Mouse (Mus musculus) hindbrain, embryonic 16.5 days (tissue): ENCODE measurements at regions not wholly inside any gene's neighbourhood (a gene's known extent, or its start where the extent isn't known, plus 50 kb on each side); places are given as distances from the start of the nearest gene placed in this dataset.
"Not testable (repeated sequence)": the region's sequence is repeated elsewhere in the genome, so short reads cannot be mapped to it uniquely, and the experiment has no call there.

Source experiments
- ATAC-seq: fragments of 200-750 bp; cut with Nextera tagmentation; 2 replicates; pipeline ENCODE4 v1.8.0; 2017; ENCODE audit warnings: moderate TSS enrichment, moderate library complexity
- H3K27ac ChIP-seq: fragments of 300-500 bp; sonication (generic); 2 replicates; pipeline ENCODE4 v1.5.1; 2014; ENCODE audit warnings: low read depth, mild to moderate bottlenecking, control low read depth, low read length, moderate library complexity
- H3K27me3 ChIP-seq: fragments of 300-500 bp; sonication (generic); replicated peaks from 2 replicates; pipeline ENCODE4 v1.6.1; 2014; ENCODE audit warnings: low read length; ENCODE audit not compliant: control insufficient read depth, insufficient read depth
- H3K36me3 ChIP-seq: fragments of 300-500 bp; sonication (generic); 2 replicates; pipeline ENCODE4 v1.6.1; 2014; ENCODE audit warnings: mild to moderate bottlenecking, low read length, moderate library complexity, mixed read lengths; ENCODE audit not compliant: control insufficient read depth, insufficient read depth
- H3K4me1 ChIP-seq: fragments of 300-500 bp; sonication (generic); 2 replicates; pipeline ENCODE4 v1.6.1; 2014; ENCODE audit warnings: low read depth, low read length; ENCODE audit not compliant: control insufficient read depth, insufficient read depth
- H3K4me2 ChIP-seq: fragments of 300-500 bp; sonication (generic); 2 replicates; pipeline ENCODE4 v1.6.1; 2014; ENCODE audit warnings: mild to moderate bottlenecking, low read length, control low read depth, moderate library complexity
- H3K4me3 ChIP-seq: fragments of 300-500 bp; sonication (generic); 2 replicates; pipeline ENCODE4 v1.5.1; 2014; ENCODE audit warnings: mild to moderate bottlenecking, low read length, control low read depth, moderate library complexity
- H3K9ac ChIP-seq: fragments of 300-500 bp; sonication (generic); 2 replicates; pipeline ENCODE4 v1.6.1; 2014; ENCODE audit warnings: low read depth, mild to moderate bottlenecking, control low read depth, low read length, moderate library complexity
- H3K9me3 ChIP-seq: fragments of 300-500 bp; sonication (generic); 2 replicates; pipeline ENCODE4 v1.6.1; 2014; ENCODE audit warnings: mild to moderate bottlenecking, low read length, moderate library complexity; ENCODE audit not compliant: control insufficient read depth
- WGBS: fragments of 180-500 bp; shearing (Covaris S2); extraction: QIAGEN DNeasy Blood & Tissue Kit; methylation state at CpG from one replicate; pipeline ENCODE4 v1.1.7; 2014; 5-methylcytosine and 5-hydroxymethylcytosine counted together

DNA sequence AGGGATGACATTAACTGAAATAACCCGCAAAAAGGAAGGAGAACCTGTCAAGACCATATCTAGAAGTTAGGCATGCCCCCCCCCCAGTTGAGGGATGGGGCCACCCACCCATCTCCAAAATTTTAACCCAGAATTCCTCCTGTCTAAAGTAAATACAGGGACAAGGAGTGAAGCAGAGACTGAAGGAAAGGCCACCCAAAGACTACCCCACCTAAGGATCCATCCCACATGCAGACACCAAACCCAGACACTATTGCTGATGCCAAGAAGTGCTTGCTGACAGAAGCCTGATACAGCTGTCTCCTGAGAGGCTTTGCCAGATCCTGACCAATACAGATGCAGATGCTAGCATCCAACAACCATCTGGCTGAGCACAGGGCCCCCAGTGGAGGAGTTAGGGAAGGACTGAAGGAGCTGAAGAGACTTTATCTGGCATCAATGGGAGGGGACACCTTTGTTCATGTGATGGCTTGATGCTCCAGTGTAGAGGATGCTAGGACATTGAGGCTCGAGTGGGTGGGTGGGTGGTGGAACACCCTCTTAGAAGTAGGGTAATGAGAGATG is 379.2 kb upstream of the Ercc4 start:
- not testable (repeated sequence) for H3K9ac ChIP-seq, H3K9me3 ChIP-seq, H3K36me3 ChIP-seq, H3K4me1 ChIP-seq, H3K27me3 ChIP-seq, H3K4me2 ChIP-seq, H3K27ac ChIP-seq, H3K4me3 ChIP-seq, ATAC-seq
- 90% methylated on average over 2 of the region's 2 CpGs for whole genome bisulfite sequencing

DNA sequence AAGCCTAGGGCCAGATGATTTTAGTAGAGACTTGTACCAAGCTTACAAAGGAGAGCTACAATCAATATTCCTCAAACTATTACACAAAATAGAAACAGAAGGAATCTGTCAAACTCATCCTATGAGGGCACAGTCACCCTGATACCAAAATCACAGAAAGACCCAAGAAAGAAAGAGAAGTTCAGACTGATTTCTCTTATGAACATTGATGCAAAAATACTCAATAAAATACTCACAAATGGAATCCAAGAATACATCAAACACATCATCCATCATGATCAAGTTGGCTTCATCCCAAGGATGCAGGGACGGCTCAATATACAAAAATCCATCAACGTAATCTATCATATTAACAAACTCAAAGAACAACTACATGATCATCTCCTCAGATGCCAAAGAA is 377.9 kb upstream of the Ercc4 start:
- H3K9ac ChIP-seq = no peak overlapping the region
- 86% methylated on average over 2 of the region's 2 CpGs for WGBS
- no peak overlapping the region for H3K4me2 ChIP-seq
- no peaks in the 10 kb centered on the region for H3K27me3 ChIP-seq
- ATAC-seq = no peak
- no peak overlapping the region for H3K4me3 ChIP-seq
- H3K4me1 ChIP-seq = no peaks in the 10 kb centered on the region
- H3K36me3 ChIP-seq = no peaks in the 10 kb centered on the region
- no peak overlapping the region for H3K27ac ChIP-seq
- peaks cover 2% of the 10 kb centered on the region; the same call in 1 of the 2 replicates for H3K9me3 ChIP-seq

DNA sequence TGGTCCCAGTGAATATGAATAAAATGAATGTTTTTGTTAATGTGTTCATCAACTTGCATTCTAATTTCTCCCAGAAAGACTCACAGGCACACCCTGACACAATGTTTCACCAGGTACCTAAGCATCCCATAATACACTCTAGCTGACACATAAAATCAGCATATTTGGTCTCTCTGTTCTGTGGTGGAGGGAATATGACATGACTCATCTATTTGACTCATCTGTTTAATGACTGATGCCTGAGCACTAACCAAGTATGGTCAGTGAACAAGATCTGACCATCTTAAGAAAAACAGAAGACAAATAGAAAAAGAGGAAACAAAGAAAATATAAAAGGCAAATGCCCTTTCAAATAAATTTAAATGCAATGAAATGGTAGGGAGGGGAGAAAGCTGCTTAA is 367.0 kb upstream of the Ercc4 start:
- Histone ChIP-seq H3K9ac (no peak overlapping the region), H3K27me3 (no peaks in the 10 kb centered on the region)
- ATAC-seq = no peak

DNA sequence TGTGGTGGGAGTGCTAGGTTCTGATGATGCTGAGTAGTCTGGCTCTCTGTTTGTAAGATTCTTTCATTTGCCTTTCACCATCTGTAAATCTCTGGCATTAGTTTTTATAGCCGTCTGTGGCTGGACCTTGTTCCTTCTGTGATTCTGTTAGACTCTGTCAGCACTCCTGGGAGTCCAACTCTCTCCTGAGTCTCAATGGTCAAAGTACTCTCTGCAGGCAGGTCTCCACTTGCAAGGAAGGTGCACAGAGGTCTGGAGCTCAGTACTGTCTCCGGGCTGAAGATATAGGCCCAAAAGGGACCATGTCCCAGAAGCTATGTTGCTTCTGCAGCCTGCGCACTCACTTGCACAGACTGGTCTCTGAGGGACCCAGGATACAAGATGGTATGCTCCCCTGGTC is 356.3 kb upstream of the Ercc4 start:
- Histone ChIP-seq H3K9ac (no peak overlapping the region), H3K4me1 (no peaks in the 10 kb centered on the region), H3K36me3 (no peaks in the 10 kb centered on the region), H3K4me3 (no peak overlapping the region), H3K4me2 (no peak overlapping the region), H3K9me3 (no peaks in the 10 kb centered on the region), H3K27me3 (no peaks in the 10 kb centered on the region), H3K27ac (no peak overlapping the region)
- 92% methylated on average over 3 of the region's 3 CpGs for WGBS
- ATAC-seq = no peak

More for the DNA sequence above, 367.0 kb upstream of the Ercc4 start:
- Histone ChIP-seq H3K9me3 (no peaks in the 10 kb centered on the region), H3K4me2 (no peak overlapping the region), H3K27ac (no peak overlapping the region), H3K4me3 (no peak overlapping the region), H3K36me3 (no peaks in the 10 kb centered on the region), H3K4me1 (no peaks in the 10 kb centered on the region)

DNA sequence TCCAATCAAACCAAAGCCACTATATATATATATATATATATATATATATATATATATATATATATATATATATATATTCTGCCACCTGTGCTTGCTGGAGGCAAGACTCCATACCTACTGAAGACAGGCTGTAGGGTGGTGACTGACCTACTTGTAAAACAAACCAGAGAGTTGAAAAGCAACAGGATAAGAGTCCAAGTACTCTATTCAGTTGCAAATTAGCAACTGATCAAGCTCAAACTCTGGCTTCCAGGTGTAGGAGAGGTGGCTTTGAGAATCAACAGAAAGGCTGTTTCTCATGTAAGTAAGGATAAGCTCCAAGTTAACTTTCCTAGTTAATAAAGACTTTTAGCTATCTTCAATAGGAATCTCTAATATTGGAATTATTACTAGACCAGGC is 355.1 kb upstream of the Ercc4 start:
- no peak overlapping the region for H3K27ac ChIP-seq
- ATAC-seq = no peak
- no peak overlapping the region for H3K9ac ChIP-seq

DNA sequence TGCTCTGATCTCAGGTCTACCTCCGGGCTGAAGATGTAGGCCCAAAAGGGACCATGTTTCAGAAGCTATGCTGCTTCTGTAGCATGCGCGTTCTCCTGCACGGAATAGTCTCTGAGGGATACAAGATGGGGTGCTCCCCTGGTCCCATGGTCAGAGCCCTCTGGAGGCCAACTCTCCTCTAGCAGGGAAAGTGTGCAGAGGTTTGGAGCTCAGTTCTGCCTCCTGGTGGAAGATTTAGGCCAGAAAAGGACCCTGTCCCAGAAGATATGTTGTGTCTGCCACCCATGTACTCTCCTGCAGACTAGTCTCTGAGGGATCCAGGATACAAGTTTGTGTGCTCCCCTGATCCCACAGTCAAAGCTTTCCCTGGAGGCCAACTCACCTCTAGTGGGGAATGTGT is 350.9 kb upstream of the Ercc4 start:
- no peak overlapping the region for H3K4me2 ChIP-seq
- no peaks in the 10 kb centered on the region for H3K27me3 ChIP-seq
- H3K4me3 ChIP-seq = no peak overlapping the region
- no peaks in the 10 kb centered on the region for H3K9me3 ChIP-seq
- no peak overlapping the region for H3K9ac ChIP-seq
- 83% methylated on average over 4 of the region's 4 CpGs for WGBS
- no peak overlapping the region for H3K27ac ChIP-seq
- H3K36me3 ChIP-seq = no peaks in the 10 kb centered on the region
- no peaks in the 10 kb centered on the region for H3K4me1 ChIP-seq
- ATAC-seq = no peak

More for the DNA sequence above, 355.1 kb upstream of the Ercc4 start:
- Histone ChIP-seq H3K36me3 (no peaks in the 10 kb centered on the region), H3K27me3 (no peaks in the 10 kb centered on the region), H3K9me3 (no peaks in the 10 kb centered on the region), H3K4me1 (no peaks in the 10 kb centered on the region), H3K4me3 (no peak overlapping the region), H3K4me2 (no peak overlapping the region)

DNA sequence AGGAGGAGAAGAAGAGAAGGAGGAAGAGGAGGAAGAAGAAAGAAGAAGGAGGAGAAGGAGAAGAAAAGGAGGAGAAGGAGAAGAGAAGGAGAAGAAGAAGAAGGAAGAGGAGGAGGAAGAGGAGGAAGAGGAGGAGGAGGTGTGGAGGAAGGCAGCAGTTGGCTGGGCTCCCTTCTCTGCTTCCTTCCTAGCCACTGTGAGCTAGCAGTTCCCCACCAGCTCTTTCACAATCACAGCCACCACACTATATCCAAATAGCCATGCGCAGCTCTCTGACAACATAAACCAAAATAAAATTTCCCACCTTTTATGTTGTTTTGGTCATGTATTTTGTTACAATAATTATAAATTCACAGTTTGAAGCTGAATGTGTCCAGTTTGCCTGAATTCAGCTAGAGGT is 345.3 kb upstream of the Ercc4 start:
- Histone ChIP-seq H3K9ac (no peak overlapping the region), H3K4me1 (no peaks in the 10 kb centered on the region), H3K27me3 (no peaks in the 10 kb centered on the region), H3K9me3 (no peaks in the 10 kb centered on the region), H3K36me3 (no peaks in the 10 kb centered on the region), H3K4me2 (no peak overlapping the region), H3K4me3 (no peak overlapping the region), H3K27ac (no peak overlapping the region)
- no peak for ATAC-seq
- 94% methylated on average over 1 of the region's 1 CpGs for WGBS

DNA sequence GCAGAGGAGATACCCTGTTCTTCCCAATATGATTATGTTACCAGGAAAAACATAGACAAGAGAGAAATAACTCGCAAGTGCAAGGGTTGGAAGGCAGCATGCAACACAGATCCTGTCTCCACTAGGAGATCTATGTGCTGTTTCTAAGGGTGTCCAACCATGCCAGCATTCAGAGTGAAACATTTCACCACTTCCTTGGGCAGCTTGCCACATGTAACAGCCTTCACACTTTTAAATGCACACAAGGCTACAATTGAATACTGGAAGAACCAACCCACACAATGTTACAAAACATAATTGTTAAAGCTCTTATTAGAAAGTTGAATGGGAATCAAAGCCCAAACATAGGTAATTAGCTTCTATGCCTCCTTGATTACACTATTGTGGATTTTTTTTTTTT is 344.9 kb upstream of the Ercc4 start:
- H3K27ac ChIP-seq = no peak overlapping the region
- no peaks in the 10 kb centered on the region for H3K27me3 ChIP-seq
- H3K9ac ChIP-seq = no peak overlapping the region
- no peak overlapping the region for H3K4me2 ChIP-seq
- H3K4me1 ChIP-seq = no peaks in the 10 kb centered on the region
- ATAC-seq = no peak
- WGBS = 76% methylated on average over 1 of the region's 1 CpGs
- H3K36me3 ChIP-seq = no peaks in the 10 kb centered on the region
- H3K9me3 ChIP-seq = no peaks in the 10 kb centered on the region
- no peak overlapping the region for H3K4me3 ChIP-seq

DNA sequence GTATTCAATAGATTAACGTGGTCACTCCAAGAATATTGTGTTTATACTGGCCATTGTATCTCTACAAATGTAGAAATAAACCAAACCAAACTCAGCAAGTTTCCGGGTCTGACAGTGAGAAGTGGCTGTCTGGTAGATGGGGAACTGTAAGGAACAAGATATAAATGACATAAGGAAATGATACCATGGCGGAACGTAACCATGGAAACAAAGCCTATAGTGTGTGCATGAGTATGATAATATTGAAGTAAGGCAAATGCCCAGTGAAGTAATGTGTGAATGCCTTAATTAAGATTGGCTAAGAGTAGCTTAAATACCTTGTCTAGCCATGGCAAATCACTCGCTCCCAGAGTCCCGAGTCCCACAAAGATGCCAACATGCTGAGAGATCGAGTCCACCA is 342.6 kb upstream of the Ercc4 start:
- WGBS = 83% methylated on average over 7 of the region's 7 CpGs
- no peak overlapping the region for H3K4me3 ChIP-seq
- H3K27me3 ChIP-seq = no peaks in the 10 kb centered on the region
- H3K4me1 ChIP-seq = no peaks in the 10 kb centered on the region
- no peaks in the 10 kb centered on the region for H3K36me3 ChIP-seq
- ATAC-seq = no peak
- H3K9ac ChIP-seq = no peak overlapping the region
- no peaks in the 10 kb centered on the region for H3K9me3 ChIP-seq
- H3K4me2 ChIP-seq = no peak overlapping the region
- H3K27ac ChIP-seq = no peak overlapping the region
